27 mouse cellular contexts compared by ENCODE assay signal in genomic region chr12:94587031-94587430, GRCm38 (mm10).
DNase-seq lines count a peak whose midpoint lies in the region.
"Had no signal": no experiment of that assay in that cellular context is flagged by ENCODE, and none has a peak within 500 bp of the region (broad histone marks: within the 10 kb centered on the region; RNA-seq: fewer than 3 reads in every experiment).

No protein-coding gene starts in this region.

- no peak overlapping the region for H3K27ac ChIP-seq in heart, embryonic 10.5 days
- no peak overlapping the region for H3K27ac ChIP-seq in limb, embryonic 10.5 days
- H3K27ac ChIP-seq: embryonic facial prominence, embryonic 13.5 days; forebrain, embryonic 12.5 days; heart, embryonic 15.5 days; hindbrain, embryonic 12.5 days; hindbrain, postnatal 0 days; intestine, embryonic 15.5 days; layer of hippocampus, adult 2 months; left cerebral cortex, adult 2 months; limb, embryonic 13.5 days; lung, embryonic 15.5 days; stomach, embryonic 15.5 days had no signal

- no peak overlapping the region for H3K4me3 ChIP-seq in heart, embryonic 10.5 days
- H3K4me3 ChIP-seq in limb, embryonic 10.5 days: no peak overlapping the region
- H3K4me3 ChIP-seq: embryonic facial prominence, embryonic 13.5 days; erythroblast, embryonic 14.5 days; forebrain, embryonic 12.5 days; heart, embryonic 15.5 days; hindbrain, embryonic 12.5 days; intestine, embryonic 15.5 days; layer of hippocampus, adult 2 months; left cerebral cortex, adult 2 months; limb, embryonic 13.5 days; lung, embryonic 15.5 days; stomach, embryonic 15.5 days had no signal

- DNase-seq in embryo, embryonic 11 days: peak; percentile 7
- no peak for DNase-seq in embryo, embryonic 9.5 days (ENCODE audit: extremely low spot score)
- DNase-seq in heart, adult 8-10 months (ENCODE audit: low spot score): peak; percentile 47
- DNase-seq in heart, embryonic 10.5 days (ENCODE audit: low spot score): no peak
- peak; percentile 15 for DNase-seq in kidney, postnatal 10 days
- no peak for DNase-seq in kidney, postnatal 25 days
- no peak for DNase-seq in limb, embryonic 10.5 days (ENCODE audit: low spot score)
- DNase-seq: adrenal gland, adult 8-10 months; cerebellum, adult 8-10 months; cerebellum, postnatal 25 days; gastrocnemius, postnatal 10 days; kidney, adult 9 months; right cerebral cortex, postnatal 25 days; thymus, postnatal 14 days had no signal

- H3K9me3 ChIP-seq in heart, embryonic 10.5 days: no peaks in the 10 kb centered on the region
- H3K9me3 ChIP-seq in limb, embryonic 10.5 days (replicated peaks): no peaks in the 10 kb centered on the region
- H3K9me3 ChIP-seq: embryonic facial prominence, embryonic 13.5 days; forebrain, embryonic 12.5 days; heart, embryonic 15.5 days; hindbrain, embryonic 12.5 days; intestine, embryonic 15.5 days; limb, embryonic 13.5 days; lung, embryonic 15.5 days; stomach, embryonic 15.5 days had no signal

- no peaks in the 10 kb centered on the region for H3K27me3 ChIP-seq in heart, embryonic 10.5 days (ENCODE audit: insufficient read depth, poor library complexity, severe bottlenecking)
- H3K27me3 ChIP-seq in limb, embryonic 10.5 days (ENCODE audit: low read depth, poor library complexity, severe bottlenecking): no peaks in the 10 kb centered on the region
- H3K27me3 ChIP-seq: CH12.LX; embryonic facial prominence, embryonic 13.5 days; forebrain, embryonic 12.5 days; heart, embryonic 15.5 days; hindbrain, embryonic 12.5 days; intestine, embryonic 15.5 days; limb, embryonic 13.5 days; lung, embryonic 15.5 days; stomach, embryonic 15.5 days had no signal

- WGBS in heart, embryonic 10.5 days: 59% methylated on average over 4 of the region's 4 CpGs
- 80% methylated on average over 4 of the region's 4 CpGs for WGBS in limb, embryonic 10.5 days

- H3K36me3 ChIP-seq in heart, embryonic 10.5 days: no peaks in the 10 kb centered on the region
- H3K36me3 ChIP-seq in limb, embryonic 10.5 days: no peaks in the 10 kb centered on the region
- H3K36me3 ChIP-seq: embryonic facial prominence, embryonic 13.5 days; forebrain, embryonic 12.5 days; heart, embryonic 15.5 days; hindbrain, embryonic 12.5 days; intestine, embryonic 15.5 days; limb, embryonic 13.5 days; lung, embryonic 15.5 days; stomach, embryonic 15.5 days had no signal

- peaks cover 7% of the 10 kb centered on the region; the same call in 1 of the 2 replicates for H3K4me1 ChIP-seq in heart, embryonic 10.5 days
- H3K4me1 ChIP-seq in limb, embryonic 10.5 days: peaks cover 4% of the 10 kb centered on the region
- H3K4me1 ChIP-seq: embryonic facial prominence, embryonic 13.5 days; forebrain, embryonic 12.5 days; hindbrain, embryonic 12.5 days; intestine, embryonic 15.5 days; limb, embryonic 13.5 days; stomach, embryonic 15.5 days had no signal

Comparison
In these comparisons a context has a peak if more than half of its experiments do, and no peak if none do; other contexts are left out.
1. DNase-seq: peak in embryo, embryonic 11 days (single experiment), heart, adult 8-10 months (single experiment) and kidney, postnatal 10 days (single experiment); none in embryo, embryonic 9.5 days (single experiment), heart, embryonic 10.5 days (single experiment), kidney, postnatal 25 days (0 of 2) and limb, embryonic 10.5 days (single experiment).